Mouse (Mus musculus): Measurements from ENCODE around the gene Clrn2.

The Clrn2 gene

DNA sequence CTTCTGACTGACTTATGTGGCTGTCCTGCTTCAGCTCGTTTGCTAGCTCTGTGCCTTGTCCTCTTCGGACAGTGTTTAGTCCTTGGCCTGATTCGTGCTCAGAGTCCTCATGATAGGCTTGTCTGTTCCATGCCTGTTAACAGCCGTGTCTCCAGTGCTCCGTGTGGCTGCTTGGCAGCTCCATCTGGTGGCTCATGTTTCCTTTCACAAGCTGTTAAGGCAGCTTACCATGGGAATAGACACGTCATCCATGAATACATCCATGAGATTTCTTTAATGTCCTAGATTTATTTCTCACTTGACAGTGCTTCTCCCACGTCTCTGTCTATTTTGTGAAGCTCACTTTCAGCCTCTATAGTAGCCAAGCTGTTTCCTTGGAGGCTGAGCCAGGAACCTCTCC lies 56.5 kb downstream of the Clrn2 start:
- no peak for DNase-seq (ENCODE audit: low spot score)

DNA sequence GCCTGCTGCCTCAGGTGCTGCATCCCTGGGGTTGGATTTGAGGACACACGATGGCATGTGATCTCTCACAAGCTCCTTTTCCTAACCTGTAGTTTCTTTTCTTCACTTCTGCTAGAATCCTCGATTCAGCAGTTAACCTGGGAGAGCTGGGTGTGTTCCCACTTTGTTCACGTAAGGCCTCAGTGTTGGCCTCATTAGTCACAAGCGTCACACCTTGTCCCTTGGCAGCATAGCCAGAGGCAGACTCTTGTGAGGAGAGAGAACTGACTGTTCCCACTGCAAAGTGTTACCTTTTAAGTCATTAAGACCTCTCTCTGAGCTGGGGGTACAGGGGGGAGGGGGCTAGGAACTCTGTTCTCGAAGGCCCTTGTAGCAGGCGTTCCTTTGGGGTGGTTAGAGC lies 59.4 kb downstream of the Clrn2 start:
- no peak for DNase-seq (ENCODE audit: low spot score)

DNA sequence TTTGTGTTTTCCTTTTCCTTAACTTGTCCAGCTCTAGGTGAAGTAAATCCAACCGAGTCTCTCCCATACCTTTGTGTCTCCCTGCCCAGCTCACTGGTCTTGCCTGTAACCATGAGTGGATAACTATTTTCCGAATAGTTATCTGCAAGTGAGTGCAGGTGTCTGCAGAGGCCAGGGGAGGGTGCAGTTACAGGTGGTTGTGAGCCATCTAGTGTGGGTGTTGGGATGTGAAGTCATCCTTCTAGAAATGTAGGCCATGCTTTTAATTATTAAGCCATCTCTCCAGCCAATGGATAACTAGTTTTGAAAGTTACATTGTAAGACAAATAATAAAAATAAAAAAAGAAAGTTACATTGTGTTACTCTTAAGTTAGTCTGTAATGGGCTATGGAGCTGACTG lies 60.0 kb downstream of the Clrn2 start:
- DNase-seq (ENCODE audit: low spot score) = no peak
